Mouse (Mus musculus) cerebellum, adult 9-11 months (tissue): Measurements from ENCODE around the gene Pnmt.

Experiments used
- DNase-seq: peaks from one replicate; pipeline ENCODE4 v3.0.0; 2022

The Pnmt gene

DNA sequence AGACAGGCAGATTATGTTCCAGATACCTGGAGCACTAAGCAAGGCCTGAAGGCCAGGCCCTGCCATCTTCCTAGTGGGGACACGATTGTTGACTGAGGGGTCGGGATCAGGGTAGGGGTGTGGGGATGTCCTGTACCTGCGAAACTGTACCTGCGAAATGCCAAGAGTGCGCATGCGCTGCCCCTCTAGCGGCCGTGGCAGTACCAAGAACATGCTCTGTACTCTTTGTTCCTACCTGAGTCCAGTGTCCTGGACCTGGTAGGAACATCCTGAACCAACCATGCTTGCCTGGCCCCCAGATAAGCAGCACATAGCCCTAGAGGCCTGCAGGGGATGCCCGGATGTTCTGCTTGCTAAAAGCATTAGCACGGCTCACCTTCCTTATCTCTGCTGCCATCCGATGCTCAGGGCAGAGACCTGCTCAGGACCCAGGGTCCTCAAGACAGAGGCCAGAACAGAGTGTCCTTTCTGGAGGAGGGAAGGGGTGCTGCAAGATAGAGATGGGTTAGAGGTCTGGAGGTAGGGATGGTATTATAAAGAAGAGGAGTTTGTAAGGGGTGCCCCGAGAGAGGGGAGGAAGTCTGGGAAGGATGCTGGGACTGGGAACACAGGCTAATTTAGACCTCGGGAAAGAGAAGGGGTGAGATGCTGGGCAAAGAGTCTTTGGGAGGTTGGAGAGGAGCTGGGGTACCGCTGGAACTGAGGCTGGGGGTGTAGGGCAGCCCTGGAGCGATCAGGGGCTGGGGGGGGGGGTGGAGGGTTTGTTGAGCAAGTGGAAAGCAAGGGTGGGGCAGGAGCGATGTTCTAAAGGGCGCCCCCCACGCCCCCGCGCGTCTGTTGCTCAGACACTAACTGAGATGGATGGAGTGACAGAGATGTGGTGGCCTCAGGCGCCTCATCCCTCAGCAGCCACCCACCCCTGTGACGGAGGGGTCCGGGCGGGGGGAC is at the start of gene Pnmt:
Pnmt (plus strand) TSS at position 813 of the 948 bp plus-strand sequence.
- DNase-seq = peak; percentile 21

DNA sequence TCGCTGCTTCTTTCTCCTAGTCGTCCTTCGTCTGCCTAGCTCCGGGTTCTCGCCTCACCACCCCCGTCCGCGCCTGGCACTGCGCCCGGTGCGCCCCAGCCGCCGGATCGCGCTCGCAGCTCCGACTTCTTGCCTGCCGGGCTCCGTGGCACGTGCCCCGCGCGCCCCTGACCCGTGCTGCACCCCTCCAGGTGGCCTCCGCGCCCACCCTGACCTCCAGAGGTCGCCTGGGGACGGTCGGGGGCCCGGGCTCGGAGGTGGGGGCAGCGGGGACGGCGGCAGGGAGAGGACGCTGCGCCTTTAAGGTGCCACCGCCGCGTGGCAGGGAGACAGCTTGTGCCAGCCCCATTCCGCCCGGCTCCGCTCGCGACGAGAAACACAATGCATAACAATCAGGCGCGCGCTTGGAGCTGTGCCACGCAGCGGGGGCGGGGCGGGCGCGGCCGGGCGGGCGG is 47.7 kb upstream of the Pnmt start:
- DNase-seq = peak; percentile 92

- DNase-seq = peak; percentile 75
Measured at GRCm38 (mm10) chr11:98339071-98339501, 47.2 kb upstream of the Pnmt start.

- DNase-seq = peak; percentile 76
Measured at GRCm38 (mm10) chr11:98339679-98340287, 46.5 kb upstream of the Pnmt start.

GRCm38 (mm10) chr11:98340597-98340996 is 45.7 kb upstream of the Pnmt start:
- DNase-seq = no peak

GRCm38 (mm10) chr11:98341174-98341573 is 45.1 kb upstream of the Pnmt start:
- DNase-seq = no peak

DNA sequence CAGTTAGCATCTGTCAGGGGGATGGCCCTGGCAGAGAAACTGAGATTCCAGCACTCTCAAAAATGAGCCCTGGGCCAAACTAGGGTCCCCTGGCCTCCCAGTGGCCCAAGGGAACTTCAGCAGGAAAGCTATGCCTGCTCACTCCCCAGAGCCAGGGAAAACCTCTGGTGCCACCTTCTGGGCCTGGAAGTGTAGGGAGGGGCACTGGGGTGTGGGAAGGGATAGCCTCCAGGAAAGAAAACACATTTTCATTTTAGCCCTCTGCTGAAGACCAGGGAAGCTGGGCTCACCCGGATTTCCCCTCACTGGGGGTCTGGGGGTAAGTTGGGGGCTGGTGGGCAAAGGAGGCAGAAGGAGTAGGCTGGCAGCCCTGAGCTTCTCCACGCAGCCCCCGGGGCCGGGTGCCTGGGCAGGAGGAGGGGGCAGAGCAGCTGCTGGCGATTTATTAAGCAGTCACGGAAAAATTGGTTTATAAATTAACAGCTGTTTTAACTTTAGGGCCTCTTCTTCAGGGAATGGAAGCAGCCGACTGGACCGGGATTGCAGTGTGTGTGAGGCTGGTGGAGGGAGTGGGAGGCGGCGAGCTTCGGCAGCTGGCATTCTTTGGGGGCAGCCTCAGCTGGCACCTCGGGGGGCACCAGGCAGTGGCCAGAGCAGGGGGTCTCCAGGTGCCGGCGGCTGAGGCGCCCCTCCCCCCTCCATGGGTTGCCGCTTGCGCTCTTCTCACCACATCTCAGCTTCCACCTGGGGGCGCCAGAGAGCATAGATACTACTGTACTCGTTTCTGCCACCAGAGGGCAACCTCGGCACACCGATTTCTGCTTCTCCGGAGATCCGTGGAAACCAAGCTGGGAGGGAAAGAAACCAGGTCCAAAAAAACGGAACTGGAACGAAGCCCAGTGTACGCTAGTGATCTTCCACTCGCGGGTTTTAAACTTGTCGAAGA is 44.0 kb upstream of the Pnmt start:
- peak; percentile 94 for DNase-seq

DNA sequence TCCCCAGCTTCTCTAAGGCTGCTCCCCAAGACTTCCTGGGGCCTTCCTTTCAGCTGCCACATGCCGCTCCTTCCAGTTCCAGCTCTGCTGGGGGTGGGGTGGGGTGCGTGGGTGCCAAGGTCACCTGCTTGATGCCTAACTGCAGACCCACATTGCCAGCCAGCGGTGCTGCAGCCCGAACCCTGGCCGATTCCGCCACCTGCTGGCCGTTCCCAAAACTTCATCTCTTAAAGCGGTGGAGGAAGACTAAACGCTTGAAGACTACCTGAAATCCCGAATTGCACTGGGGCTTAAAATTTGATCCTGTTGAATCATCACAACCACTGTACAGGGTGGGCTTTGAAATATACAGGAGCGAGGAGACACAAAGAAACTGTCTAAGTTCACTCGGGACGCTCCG is 41.0 kb upstream of the Pnmt start:
- DNase-seq = peak; percentile 88

- no peak for DNase-seq
Measured at GRCm38 (mm10) chr11:98346168-98346567, 40.1 kb upstream of the Pnmt start.

DNA sequence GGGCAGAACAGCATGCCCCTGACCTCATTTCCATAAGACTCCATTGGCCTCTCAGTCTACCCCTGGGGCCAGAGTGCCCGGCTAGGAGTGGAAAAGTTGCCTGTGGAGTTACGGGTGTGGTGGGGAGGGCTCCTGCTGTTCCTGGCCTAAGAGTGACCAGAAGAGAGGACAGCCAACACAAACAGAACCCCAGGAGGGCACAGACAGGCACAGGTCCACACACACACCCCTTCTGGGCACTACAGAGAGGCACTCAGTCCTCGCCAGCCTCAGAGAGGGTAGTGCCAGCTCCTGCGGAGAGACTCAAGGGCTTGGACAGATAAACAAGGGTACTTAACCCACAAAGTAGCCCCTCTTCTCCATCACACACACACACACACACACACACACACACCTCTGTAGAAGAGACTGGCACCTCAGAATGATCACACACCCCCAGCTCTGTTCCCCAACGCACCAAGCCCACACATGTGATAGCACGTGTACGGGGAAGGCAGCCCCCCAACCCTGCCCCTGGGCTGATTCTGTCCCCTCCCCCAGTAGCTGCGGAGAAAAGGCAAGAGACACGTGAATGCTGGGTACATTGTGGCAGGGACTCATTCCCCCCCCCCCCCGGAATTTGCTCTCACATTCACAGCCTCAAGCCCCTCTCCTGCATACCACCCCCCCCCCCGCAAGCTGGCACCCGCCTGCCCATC is 38.7 kb upstream of the Pnmt start:
- DNase-seq = peak; percentile 75

DNA sequence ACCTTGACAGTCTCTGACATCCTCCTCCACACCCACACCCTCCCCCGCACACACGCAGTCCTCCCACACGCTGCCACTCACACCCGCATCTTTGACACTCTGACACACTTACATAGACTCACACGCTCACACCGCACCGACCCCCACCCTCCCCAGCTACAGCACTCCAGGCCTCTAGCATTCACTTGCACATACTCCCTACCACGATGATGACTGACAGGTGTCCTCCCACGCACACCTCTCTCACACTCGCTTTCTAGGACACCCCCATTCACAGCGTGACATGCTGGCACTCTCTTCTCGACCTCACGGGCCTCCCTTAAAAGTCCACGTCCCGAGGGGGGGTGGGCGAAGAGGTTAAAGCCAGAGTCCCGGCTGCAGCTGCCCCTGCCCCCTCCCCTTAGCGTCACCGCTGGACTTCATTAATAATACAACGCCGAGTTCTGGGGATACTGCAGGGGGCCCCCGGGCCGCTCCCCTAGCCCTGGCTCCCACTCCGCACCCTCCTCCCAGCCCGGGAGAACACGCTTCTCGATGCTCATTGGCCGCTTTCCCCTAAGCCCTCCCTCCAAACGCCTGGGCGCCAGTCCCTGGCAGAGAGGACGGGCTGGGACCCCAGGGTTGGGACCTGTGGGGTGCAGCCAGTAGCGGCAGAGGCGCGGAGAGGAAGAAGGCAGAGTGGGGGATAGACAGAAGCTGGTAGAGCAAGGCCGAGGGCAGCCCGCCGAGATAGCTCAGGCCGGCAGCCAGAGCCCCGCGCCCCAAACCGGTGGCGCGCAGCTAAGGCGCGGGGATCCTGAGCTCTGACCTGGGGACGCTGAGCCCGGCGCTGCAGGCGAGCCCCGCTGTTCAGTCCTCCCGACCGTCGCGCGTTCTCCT is 37.9 kb upstream of the Pnmt start, which contains the start of gene Ppp1r1b:
Ppp1r1b (plus strand) TSS at position 322 of the 879 bp plus-strand sequence.
- DNase-seq = peak; percentile 86

GRCm38 (mm10) chr11:98349308-98349707 is 36.9 kb upstream of the Pnmt start:
- DNase-seq = peak; percentile 40

- no peak for DNase-seq
Measured at GRCm38 (mm10) chr11:98352272-98352990, 33.8 kb upstream of the Pnmt start.

DNA sequence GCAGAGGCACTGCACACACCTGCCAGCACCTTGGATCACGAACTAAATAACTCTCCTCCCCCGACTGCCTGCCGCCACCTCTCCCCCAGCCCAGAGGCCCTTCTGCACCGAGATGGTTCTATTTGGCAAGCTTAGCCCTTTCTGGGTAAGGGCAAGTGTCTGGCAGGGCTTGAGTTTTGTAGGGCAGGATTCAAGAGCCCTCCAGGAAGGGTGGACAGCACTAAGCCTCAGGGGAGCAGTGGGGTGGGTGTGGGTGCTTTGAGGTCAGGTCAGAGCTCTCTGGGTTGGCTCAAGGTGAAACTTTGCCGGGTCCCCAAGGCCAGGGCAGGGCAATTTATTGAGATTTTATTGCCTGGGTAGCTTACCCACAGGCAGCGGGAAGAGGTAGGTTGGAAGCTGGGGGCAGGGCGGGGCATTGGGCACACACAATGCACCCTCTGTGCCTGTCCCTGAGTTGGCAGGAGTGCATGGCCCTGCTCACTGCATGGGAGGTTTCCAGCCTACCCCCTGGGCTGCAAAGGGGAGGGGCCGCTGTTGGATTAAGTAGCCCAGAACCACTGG is 32.5 kb upstream of the Pnmt start:
- peak; percentile 61 for DNase-seq

DNA sequence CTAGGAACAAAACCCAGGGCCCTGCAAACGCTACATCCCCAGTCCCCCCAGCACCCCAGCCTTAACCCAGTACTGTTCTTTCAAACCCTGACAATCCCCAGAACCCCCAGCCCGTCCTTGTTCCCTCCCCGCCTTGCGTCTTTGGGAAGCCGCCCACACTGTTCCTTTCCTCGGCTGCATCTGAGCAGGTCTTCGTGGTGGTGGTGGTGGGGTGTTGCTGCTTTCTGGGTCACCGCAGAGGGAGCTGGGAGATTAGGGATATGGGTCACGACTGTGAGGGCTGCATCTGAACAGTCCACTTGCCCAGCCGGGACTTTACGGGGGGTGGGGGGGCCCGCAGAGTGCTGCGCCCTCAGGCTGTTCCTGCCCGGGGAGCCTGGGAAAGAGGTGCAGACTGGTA is 31.8 kb upstream of the Pnmt start:
- DNase-seq = peak; percentile 39

- peak; percentile 66 for DNase-seq
Measured at GRCm38 (mm10) chr11:98355732-98356299, 30.4 kb upstream of the Pnmt start.

GRCm38 (mm10) chr11:98356625-98357394 is 29.4 kb upstream of the Pnmt start:
- DNase-seq = peak; percentile 52

DNA sequence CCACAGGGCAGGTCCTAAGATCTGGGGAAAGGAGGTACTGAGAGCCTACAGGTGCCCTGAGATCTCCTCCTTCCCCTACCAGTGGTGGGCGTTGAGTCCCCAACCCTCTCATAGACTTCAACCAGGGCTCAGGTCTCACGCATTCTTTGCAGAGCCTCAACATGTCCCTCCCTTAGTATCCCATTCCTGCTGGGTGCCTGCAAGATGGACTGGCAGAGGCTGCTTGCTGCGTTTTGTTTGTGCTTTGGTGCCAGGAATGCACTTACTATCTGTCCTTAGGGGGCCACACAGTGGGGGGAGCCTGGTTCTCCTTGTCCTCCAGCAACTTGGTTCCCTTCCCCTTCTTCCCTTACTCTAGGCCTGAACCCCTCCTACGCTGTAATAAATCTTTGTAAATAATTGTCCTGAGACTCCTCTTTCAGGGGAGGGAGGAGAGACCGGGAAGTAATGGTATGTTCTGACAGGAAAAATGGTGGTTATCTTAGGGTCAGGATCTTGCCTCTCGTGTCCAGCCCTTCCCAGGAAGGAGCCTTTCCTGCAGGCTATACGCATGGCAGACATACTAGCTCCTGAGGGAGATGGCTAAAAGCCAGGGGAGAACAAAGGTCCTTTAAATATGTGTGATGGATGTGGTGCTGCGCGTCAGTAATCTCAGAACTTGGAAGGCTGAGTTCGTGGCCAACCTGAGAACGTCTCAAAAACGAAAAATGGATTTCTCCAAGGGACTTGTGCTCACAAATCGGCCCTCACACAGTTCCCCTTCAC is 28.7 kb upstream of the Pnmt start:
- DNase-seq = peak; percentile 61
